Mouse (Mus musculus) cerebellum, postnatal 14 days (tissue): ENCODE data around the gene Tkt.
A peak's percentile ranks its signal among the peaks of the same experiment; 100 is the strongest.

ENCODE experiments used
- DNase-seq, 2 experiments: peaks; one replicate each; pipeline ENCODE4 v3.0.0; 2021; ENCODE audit warnings: mixed read lengths in 2 of 2

The Tkt gene

GRCm38 (mm10) chr14:30586780-30587461 lies 38.8 kb downstream of the Tkt start:
- DNase-seq = no peak

DNA sequence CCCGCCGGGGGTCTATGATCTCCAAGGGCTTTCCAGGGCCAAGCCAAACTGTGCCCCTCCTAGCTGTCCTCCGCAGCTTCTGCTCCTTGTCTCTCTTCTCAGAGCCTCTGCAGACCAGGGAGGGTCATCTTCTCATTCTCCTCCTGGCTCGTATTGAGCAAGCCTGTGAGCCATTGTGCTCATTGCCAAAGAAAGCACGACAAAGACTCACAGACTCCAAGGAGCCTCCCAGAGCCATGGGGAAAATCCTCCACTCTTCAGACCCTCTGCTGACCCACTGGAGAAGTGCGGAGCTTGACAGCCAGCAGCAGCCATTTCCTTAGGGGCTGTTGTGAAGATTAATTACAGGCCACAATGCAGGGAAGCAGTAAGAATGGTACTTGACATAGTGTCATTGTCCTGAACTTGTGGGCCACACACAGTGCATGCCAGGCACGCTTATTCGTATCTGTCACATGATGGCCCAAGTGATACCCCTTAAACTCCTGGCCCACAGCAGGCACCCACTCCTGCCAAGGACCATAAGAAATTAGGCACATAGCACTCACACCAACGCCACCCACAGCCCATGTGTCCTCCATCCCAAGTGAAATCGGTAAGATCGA lies 42.0 kb downstream of the Tkt start:
- no peak for DNase-seq

GRCm38 (mm10) chr14:30590918-30591317 lies 42.8 kb downstream of the Tkt start:
- DNase-seq = no peak

GRCm38 (mm10) chr14:30591417-30591816 lies 43.3 kb downstream of the Tkt start:
- DNase-seq = peak; percentile 91 to 96

- DNase-seq = peak; percentile 88 to 89
Measured at GRCm38 (mm10) chr14:30593279-30594091, 45.3 kb downstream of the Tkt start.

GRCm38 (mm10) chr14:30594092-30594695 lies 46.0 kb downstream of the Tkt start:
- peak; percentile 43 for DNase-seq

- DNase-seq = peak; percentile 33 to 45
Measured at GRCm38 (mm10) chr14:30595576-30596313, 47.6 kb downstream of the Tkt start.

DNA sequence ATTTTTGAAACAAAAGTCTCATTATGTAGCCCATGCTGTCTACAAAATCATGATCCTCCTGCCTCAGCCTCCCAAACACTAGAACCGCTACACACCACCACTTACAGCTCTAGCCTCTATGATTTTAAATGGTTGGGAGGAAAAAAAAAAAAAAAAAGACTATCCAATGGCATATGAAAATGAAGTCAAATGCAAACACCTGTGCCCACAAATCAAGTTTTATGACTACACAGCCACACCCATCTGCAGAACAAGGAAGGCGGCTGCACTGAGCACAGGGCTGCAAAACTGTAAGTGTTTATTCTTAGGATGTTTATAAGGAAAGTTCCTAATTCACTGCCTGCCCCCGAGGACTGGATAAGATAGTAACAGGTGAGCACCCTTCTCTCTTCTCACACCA lies 48.2 kb downstream of the Tkt start:
- DNase-seq = no peak

- DNase-seq = no peak
Measured at GRCm38 (mm10) chr14:30597142-30597541, 49.0 kb downstream of the Tkt start.

DNA sequence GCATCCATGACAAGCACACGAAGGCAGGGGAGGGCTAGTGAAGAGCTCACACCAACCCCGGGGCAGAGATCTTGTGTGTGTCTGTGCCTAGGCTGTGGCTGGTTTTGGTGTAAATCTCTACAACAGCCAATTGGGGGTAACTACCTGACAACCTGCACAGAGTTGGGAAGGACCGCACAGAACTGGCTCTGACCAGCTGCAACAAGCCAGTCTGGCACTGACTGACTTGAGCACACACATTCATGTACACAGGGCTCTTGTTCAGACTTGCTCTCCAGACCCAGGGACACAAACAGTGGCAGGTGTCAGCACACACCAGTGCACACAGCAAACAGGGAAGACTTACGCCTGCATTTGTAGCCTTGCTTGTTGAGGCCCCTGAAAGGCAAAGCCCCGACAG lies 58.7 kb downstream of the Tkt start:
- no peak for DNase-seq

- DNase-seq = no peak
Measured at GRCm38 (mm10) chr14:30607696-30608095, 59.5 kb downstream of the Tkt start.

DNA sequence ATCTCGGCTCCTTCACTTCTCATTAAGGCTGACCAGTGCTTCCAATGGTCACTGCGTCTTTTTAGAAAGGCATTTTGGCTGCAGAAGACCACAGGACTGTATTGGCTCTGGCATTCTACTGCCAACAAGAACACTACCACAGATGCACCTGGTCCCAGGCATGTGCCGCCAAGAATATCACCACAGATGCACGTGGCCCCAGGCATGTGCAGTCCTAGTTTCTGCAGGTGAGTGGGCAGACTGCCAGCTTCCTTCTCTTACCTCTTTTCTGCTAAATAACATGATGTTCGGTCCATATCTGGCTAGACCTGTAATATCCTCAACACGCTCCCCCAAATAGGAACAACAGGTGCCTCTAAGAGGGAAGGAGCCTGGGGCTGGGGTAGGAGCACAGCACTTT lies 60.0 kb downstream of the Tkt start:
- peak; percentile 44 to 62 for DNase-seq

- DNase-seq = no peak
Measured at GRCm38 (mm10) chr14:30609499-30609898, 61.3 kb downstream of the Tkt start.

GRCm38 (mm10) chr14:30610304-30610703 lies 62.1 kb downstream of the Tkt start:
- DNase-seq = no peak

DNA sequence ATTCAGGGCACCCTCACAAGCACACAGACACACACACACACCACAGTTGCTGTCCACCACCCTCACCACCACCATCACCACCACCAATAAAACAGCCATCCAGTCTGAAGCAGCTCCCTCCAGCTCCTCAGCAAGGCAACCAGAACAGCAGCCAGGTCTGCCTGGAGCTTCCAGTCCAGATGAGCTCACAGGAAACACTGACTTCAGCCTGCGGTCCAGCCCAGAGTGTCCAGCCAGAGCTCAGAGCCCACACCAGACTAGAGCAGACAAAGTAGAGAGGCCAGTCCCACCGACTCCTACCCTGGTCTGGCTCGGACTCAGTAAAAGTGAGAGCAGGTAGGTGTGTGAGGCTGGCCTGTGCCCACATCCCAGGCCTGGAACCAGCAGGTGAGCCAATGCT lies 62.8 kb downstream of the Tkt start:
- DNase-seq = no peak

- DNase-seq = peak; percentile 75 to 94
Measured at GRCm38 (mm10) chr14:30612523-30612922, 64.4 kb downstream of the Tkt start.

- DNase-seq = no peak
Measured at GRCm38 (mm10) chr14:30612962-30613715, 65.0 kb downstream of the Tkt start.

- DNase-seq = no peak
Measured at GRCm38 (mm10) chr14:30616751-30617150, 68.6 kb downstream of the Tkt start.

- no peak for DNase-seq
Measured at GRCm38 (mm10) chr14:30618746-30619275, 70.7 kb downstream of the Tkt start.

DNA sequence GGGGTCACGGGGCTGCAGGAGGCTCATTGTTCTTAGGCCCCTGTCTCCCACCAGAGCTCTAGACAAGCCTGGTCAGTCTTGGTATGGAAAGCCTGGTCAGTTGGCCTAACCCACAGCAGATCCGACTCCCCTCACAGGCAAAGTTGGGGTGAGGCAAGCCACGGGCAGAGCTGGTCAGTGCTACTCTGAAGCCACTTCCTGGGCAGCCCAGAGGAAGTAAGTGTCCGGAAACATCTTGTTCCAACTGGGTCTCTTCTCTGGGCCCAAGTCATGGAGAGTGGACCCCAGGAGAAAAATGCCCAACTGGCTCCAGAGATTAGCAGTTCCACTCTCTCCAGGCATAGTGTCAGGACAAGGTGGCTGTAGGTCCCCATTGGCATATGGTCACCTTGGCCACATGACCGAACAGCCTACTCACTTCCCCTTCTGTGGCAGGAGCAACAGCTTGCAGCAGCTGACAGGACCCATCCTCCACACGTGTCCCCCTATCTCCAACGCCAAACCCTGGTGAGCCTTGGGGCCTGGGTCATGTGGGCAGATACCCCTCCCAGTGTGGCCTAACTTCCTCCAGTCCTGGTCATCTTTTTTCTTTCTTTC lies 71.9 kb downstream of the Tkt start:
- peak; percentile 46 to 52 for DNase-seq

GRCm38 (mm10) chr14:30622130-30622529 lies 74.0 kb downstream of the Tkt start:
- DNase-seq = peak; percentile 37 to 51
